Mouse (Mus musculus) erythroblast, embryonic 14.5 days (primary cell): ENCODE measurements around the gene Usp25.

Experiments
- GATA1 ChIP-seq: IDR thresholded peaks from 2 replicates; pipeline ENCODE4 v1.6.1; 2012; ENCODE audit warnings: low read length, inconsistent platforms, mixed read lengths
- TAL1 ChIP-seq: IDR thresholded peaks from 3 replicates; pipeline ENCODE4 v1.6.1; 2012; ENCODE audit warnings: low read length, inconsistent platforms, mixed read lengths

DNA sequence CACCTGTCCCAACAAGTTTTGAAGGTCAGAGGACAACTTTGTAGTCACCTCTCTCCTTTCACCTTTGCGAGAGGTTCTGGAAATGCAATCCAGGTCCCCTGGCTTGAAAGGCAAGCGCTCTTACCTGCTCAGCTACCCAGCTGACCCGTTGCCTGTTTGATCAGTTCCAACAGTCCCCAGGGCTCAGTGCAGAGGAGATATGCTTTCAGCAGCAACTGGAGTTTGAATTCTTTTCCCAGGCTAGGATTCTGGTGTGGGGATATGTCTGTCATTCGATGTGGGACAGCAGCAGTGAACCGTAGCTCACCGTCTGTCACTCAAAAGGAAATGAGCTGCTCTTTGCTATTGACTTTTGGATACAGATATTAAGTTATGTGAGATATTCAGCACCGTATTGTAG lies 4.4 kb downstream of the Usp25 start:
- TF ChIP-seq GATA1 (no peak), TAL1 (no peak)
